Mouse (Mus musculus) cerebellum, adult 2 months (tissue): ENCODE results near the gene Coro1c.

Source experiments
- CTCF ChIP-seq: fragments of 200-500 bp; IDR thresholded peaks from 2 replicates; pipeline ENCODE4 v1.5.1; 2011; ENCODE audit warnings: low read depth, mild to moderate bottlenecking, control low read depth, low read length, moderate library complexity, borderline replicate concordance; ENCODE audit not compliant: insufficient read depth
- POLR2A ChIP-seq: fragments of 200-500 bp; IDR thresholded peaks from 2 replicates; pipeline ENCODE4 v1.6.1; 2011; ENCODE audit warnings: low read length, control low read depth, borderline replicate concordance; ENCODE audit not compliant: insufficient read depth

GRCm38 (mm10) chr5:113869132-113869531, 39.4 kb downstream of the Coro1c start:
- TF ChIP-seq POLR2A (no peak), CTCF (no peak)
